ENCODE assay signal across 11 mouse cellular contexts in genomic region chr3:65435101-65435571, GRCm38 (mm10). TPM values are rescaled to one million over a fixed set of nuclear protein-coding genes. Genes with fewer than 3 reads are reported as not detected.
DNase-seq lines count a peak whose midpoint lies in the region; ATAC-seq and TF ChIP-seq lines count a peak whose summit lies in the region.
"Had no signal": no experiment of that assay in that cellular context is flagged by ENCODE, and none has a peak within 500 bp of the region (broad histone marks: within the 10 kb centered on the region; RNA-seq: fewer than 3 reads in every experiment).

No protein-coding gene starts in this region.

- no peaks in the 10 kb centered on the region for H3K9me3 ChIP-seq in hindbrain, postnatal 0 days (ENCODE audit: low read length)
- H3K9me3 ChIP-seq: embryonic facial prominence, embryonic 12.5 days; kidney, embryonic 15.5 days; midbrain, embryonic 12.5 days had no signal

- peak; percentile 26 for DNase-seq in ovary, adult 18-20 months (ENCODE audit: low spot score)
- DNase-seq in ovary, postnatal 14 days (ENCODE audit: low spot score) = no peak
- DNase-seq in Muller cell, postnatal 12 days (ENCODE audit: inconsistent ontology term) = peak; percentile 65
- no peak for DNase-seq in layer of hippocampus, postnatal 10 days (ENCODE audit: low spot score in 2 of 2)
- DNase-seq in hindbrain, postnatal 0 days (ENCODE audit: low spot score) = no peak
- no peak for DNase-seq in kidney, adult 8-10 months
- DNase-seq: heart, postnatal 36 days had no signal

- no peaks in the 10 kb centered on the region for H3K27me3 ChIP-seq in hindbrain, postnatal 0 days (ENCODE audit: insufficient read depth, low read length)
- H3K27me3 ChIP-seq: embryonic facial prominence, embryonic 12.5 days; kidney, embryonic 15.5 days; midbrain, embryonic 12.5 days had no signal

- H3K9ac ChIP-seq in hindbrain, postnatal 0 days (replicated peaks; ENCODE audit: low read length) = no peak overlapping the region
- H3K9ac ChIP-seq: embryonic facial prominence, embryonic 12.5 days; kidney, embryonic 15.5 days; midbrain, embryonic 12.5 days had no signal

- no peak overlapping the region for H3K4me2 ChIP-seq in hindbrain, postnatal 0 days (ENCODE audit: low read depth, low read length)
- H3K4me2 ChIP-seq: embryonic facial prominence, embryonic 12.5 days; kidney, embryonic 15.5 days; midbrain, embryonic 12.5 days had no signal

- WGBS in hindbrain, postnatal 0 days = 72% methylated on average over 11 of the region's 11 CpGs

- peak; percentile 91 to 94 for ATAC-seq in hematopoietic stem cell, adult 5-6 weeks (replicated peaks in 1 of 2; ENCODE audit: insufficient read depth in 1 of 2, low FRiP score in 2 of 2, low TSS enrichment in 1 of 2, low read depth in 1 of 2, poor library complexity in 2 of 2, severe bottlenecking in 2 of 2)
- no peak for ATAC-seq in hindbrain, postnatal 0 days

- no peak overlapping the region for H3K27ac ChIP-seq in hindbrain, postnatal 0 days
- H3K27ac ChIP-seq: embryonic facial prominence, embryonic 12.5 days; kidney, embryonic 15.5 days; midbrain, embryonic 12.5 days had no signal

- H3K4me1 ChIP-seq in hindbrain, postnatal 0 days (ENCODE audit: insufficient read depth, low read length) = no peaks in the 10 kb centered on the region
- H3K4me1 ChIP-seq: embryonic facial prominence, embryonic 12.5 days; kidney, embryonic 15.5 days; midbrain, embryonic 12.5 days had no signal

- no peaks in the 10 kb centered on the region for H3K36me3 ChIP-seq in hindbrain, postnatal 0 days (ENCODE audit: insufficient read depth, low read length)
- H3K36me3 ChIP-seq: embryonic facial prominence, embryonic 12.5 days; kidney, embryonic 15.5 days; midbrain, embryonic 12.5 days had no signal

- TF ChIP-seq CTCF in hindbrain, postnatal 0 days (IDR thresholded peaks at IDR 0.05; ENCODE audit: low read depth) = no peak

- no peak overlapping the region for H3K4me3 ChIP-seq in hindbrain, postnatal 0 days (ENCODE audit: low read length)
- H3K4me3 ChIP-seq: embryonic facial prominence, embryonic 12.5 days; kidney, embryonic 15.5 days; midbrain, embryonic 12.5 days had no signal

RNA-seq across cellular contexts. Expression of gene Ssr3, which starts 42.7 kb away (rescaled TPM):
- total RNA-seq in hematopoietic stem cell, adult 5-6 weeks (2017) = 237 and 247 TPM in 2 replicates
- total RNA-seq in layer of hippocampus, postnatal 10 days (2021) = 100 to 1,000 TPM; 116 to 124 TPM
- 127 and 136 TPM in 2 replicates for total RNA-seq in hindbrain, postnatal 0 days (2014; rRNA removed)
- polyA plus RNA-seq in hindbrain, postnatal 0 days (2015; fragmentation: Nextera tagmentation; extraction: Ambion mirVana) = 154 and 160 TPM in 2 replicates

Comparison
In these comparisons a context has a peak if more than half of its experiments do, and no peak if none do; other contexts are left out.
1. DNase-seq: peak in ovary, adult 18-20 months (single experiment) and Muller cell, postnatal 12 days (single experiment); none in ovary, postnatal 14 days (single experiment), layer of hippocampus, postnatal 10 days (0 of 2), hindbrain, postnatal 0 days (single experiment) and kidney, adult 8-10 months (0 of 2).